Mouse (Mus musculus) 416B (cell line): ENCODE measurements around the gene Cbarp.
A peak's percentile ranks its signal among the peaks of the same experiment; 100 is the strongest.

Experiments used
- DNase-seq: peaks from one replicate; pipeline ENCODE4 v3.0.0; 2011; ENCODE audit warnings: low read depth

The Cbarp gene

GRCm38 (mm10) chr10:80140666-80141035 is at the start of gene Cbarp:
TSS of gene Cbarp (minus strand) at chr10:80140835.
- DNase-seq = no peak

DNA sequence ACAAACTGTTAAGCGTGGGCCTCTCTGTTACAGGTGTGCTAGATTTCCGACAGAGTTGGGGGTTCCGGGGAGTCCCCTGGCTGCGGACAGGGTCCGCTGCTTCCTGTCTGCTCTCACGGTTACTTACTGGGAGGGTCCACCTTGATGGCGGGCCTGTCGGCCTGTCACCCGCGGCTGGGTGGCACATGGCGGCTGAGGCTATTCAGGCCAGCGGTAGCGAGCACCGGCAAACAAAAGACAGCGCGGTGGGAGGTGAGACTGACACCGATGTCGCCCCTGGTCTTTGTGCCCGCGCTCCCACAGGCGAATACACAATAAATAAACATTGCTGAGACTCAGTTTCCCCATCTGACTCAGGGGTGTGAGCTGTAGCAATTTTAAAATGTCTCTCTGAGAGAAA is 49.4 kb upstream of the Cbarp start:
- no peak for DNase-seq

DNA sequence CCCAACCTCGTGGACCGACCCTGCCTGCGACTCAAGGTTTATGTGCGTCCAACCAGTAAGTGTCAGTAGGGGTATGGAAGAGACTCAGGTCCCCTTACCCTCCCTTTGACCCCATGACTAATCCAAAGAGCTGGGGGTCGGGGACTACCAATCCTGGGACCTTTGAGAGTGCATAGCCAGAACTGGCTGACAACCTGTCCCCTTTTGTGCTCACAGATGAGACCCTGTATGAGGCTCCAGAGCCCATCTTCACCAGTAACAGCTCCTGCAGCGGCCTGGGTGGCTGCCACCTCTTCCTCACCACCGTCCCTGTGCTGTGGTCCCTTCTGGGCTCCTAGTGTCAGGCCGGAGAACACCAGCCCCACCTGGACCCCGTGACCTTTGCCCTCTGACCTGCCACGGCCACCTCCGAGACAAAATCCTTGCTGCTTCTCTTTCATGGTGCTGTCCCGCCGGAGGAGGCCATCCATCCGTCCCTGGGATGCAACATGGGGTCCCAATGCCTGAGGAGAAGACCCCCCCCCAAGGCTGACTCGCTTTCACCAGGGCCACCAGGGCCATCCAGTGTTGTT is 47.9 kb upstream of the Cbarp start:
- no peak for DNase-seq

GRCm38 (mm10) chr10:80187739-80188138 is 47.1 kb upstream of the Cbarp start:
- no peak for DNase-seq

DNA sequence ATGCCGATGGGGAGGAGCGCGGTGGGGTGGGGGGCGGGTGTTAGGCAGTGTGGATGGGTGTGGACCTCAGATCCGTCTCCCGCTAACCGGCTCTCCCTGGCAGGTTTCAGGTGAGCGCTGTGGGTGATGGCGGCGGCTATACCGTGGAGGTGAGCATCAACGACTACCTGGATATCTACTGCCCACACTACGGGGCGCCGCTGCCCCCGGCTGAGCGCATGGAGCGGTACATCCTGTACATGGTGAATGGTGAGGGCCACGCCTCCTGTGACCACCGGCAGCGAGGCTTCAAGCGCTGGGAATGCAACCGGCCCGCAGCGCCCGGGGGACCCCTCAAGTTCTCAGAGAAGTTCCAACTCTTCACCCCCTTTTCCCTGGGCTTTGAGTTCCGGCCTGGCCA is 46.0 kb upstream of the Cbarp start:
- no peak for DNase-seq

DNA sequence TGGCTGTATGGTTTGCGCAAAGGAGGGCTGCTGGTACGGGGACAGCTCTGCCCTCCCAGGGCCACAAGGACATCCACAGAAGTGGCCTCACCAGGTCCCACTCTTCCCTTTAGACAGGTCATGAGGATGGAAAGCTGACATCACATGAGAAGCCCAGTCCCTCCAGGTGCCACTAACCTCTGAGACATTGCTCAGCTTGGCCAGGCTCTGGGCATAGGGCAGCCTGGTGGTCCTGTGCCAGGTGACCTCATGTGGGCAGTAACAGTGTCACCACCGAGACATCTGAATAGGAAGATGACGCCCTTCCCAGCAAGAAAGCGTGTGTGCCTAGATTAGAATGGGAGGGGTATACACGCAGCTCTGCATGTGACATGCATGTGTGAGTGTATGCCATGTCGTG is 41.9 kb upstream of the Cbarp start:
- DNase-seq = no peak

GRCm38 (mm10) chr10:80180823-80181222 is 40.2 kb upstream of the Cbarp start:
- DNase-seq = no peak

DNA sequence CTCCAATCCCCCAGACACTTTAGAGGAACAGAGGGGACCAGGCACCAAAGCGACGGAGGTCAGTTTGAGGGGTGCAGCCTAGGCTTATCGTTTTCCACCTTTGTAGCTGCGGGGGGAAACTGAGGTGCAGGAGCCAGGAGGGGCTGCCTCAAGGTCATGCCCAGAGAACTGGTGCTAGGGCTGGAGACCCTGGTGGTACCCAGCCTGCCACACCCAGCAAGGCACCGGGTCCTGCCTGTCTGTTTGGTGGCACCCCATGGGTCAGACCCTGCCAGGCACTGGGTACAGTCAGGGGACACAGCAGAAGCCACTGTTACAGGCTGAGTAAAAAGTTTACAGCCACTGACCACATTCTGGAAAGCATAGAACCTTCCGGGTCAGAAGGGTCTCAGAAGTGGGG is 39.7 kb upstream of the Cbarp start:
- DNase-seq = no peak

DNA sequence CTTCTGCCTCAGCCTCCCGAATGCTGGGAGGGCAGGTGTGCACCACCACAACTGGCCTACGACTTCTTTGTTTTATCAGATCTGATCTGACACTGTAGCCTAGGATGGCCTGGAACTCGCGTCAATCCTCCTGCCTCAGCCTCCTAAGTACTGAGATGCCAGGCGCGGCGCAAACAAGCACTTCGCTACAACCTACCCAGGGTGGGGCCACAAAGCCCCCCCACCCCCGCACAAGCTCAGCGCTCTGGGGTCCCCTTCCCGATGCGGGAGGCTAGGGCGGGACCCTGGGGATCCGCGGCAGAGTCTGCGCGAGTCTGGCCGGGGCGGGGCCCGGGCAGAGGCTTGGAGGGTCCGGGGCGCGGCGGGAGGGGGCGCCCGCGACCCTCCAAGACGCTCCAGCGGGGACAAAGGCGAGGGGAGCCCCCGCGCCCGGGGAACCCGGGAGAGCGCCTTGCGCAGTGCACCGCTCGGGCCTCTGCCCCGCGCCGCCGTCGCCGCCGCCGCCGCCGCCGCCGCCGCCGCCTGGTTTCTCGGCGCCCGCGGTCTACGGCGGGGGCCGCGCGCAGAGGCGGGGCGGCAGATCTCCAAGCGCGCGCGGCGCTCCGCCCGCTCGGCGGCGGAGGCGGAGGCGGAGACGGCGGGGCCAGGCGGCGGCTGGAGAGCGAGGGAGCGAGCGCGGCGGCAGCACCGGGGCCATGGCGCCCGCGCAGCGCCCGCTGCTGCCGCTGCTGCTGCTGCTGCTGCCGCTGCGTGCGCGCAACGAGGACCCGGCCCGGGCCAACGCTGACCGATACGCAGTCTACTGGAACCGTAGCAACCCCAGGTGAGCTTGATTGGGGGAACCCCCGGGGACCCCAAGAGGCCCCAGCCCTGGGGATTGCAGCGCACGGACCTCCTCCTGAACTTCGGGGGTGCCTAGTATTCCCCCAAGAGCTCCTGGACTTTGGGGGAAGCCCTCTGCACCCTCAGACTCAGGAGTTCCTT is 38.7 kb upstream of the Cbarp start, which contains the start of gene Efna2:
Gene Efna2 (plus strand): TSS at position 415 of the 984 bp plus-strand sequence.
- no peak for DNase-seq

- DNase-seq = no peak
These were observed 37.0 kb upstream of the Cbarp start for GRCm38 (mm10) chr10:80177441-80178279.

DNA sequence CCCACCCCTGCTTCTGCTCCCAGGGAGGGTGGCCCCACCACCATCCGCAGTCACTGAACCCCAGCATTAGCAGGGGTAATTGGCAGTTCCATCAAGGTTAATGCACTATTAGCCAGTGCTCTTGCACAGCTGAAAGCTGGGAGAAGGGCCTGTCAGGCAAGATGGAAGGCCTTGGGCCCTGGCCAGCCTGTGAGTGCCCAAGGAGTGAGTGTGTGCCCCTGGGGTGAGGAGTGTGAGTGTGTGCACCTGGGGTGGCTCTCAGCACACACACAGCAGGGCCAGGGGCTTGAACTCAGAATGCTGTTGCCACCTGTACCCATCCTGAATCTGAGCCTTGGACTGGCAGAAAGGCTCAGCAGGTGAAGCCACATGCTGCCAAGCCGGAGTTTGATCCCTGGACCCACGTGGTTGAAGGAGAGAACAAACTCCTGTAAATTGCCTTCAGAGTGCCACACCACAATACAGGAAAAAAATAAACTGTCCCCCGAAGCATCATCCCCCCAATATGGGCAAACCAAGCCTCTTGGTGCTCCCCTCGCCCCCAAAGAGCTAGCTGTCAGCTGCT is 35.7 kb upstream of the Cbarp start:
- DNase-seq = no peak

DNA sequence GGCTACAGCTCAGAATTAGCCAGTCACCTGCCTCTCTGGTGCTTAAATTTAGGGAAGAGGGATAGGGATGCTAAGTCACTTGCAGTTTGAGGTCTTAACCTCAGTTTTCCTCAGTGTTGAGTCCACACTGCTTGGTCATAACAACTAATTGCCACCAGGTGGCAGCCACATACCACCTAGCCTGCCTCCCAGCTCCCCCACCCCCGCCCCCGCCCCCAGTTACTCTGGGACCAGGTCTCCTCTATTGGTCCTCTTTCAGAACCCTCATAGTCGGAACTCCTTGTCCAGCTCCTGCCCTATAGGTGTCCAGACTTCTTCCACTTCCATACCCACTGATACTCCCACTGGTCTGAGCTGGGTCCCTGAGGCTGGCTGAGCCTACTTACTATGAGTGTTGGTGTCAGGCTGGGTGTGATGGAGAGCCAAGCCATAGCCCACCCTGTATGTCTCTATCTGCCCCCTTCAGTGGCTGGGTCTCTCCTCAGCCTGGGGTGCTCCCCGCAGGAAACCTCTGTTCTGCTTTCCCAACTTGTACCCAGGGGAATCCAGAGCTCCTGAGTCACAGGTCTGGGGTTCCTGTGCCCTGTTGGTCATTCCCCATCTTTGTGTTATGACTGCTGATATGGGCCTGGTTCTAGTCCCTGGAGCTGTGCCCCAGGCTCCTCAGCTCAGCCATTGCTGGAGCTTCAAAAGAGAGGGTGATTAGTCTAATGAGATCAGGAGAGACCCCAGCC is 35.1 kb upstream of the Cbarp start:
- peak; percentile 58 for DNase-seq

DNA sequence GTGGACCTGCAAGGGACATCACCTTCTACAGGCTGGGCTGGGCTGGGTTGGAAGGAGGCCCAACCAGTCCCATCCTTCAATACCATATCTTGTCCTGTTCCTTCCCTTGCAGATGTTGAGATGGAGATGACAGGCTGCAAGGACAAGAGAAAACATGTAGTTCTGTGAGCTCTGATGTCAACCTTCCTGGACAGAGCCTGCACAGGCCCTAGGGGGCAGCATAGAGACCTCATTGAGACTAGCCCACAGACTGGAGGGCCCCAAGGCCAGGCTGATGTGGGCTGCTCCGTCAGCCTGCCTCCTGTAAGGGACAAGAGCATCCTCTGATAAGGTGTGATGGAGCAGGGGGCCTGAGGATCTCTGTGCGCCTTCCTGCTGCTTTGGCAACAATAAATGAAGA is 34.1 kb upstream of the Cbarp start:
- peak; percentile 79 for DNase-seq

GRCm38 (mm10) chr10:80173955-80174640 is 33.5 kb upstream of the Cbarp start:
- DNase-seq = no peak

GRCm38 (mm10) chr10:80173358-80173757 is 32.7 kb upstream of the Cbarp start:
- no peak for DNase-seq

GRCm38 (mm10) chr10:80172527-80173292 is 32.1 kb upstream of the Cbarp start, which contains the start of gene 1600002K03Rik:
TSS of gene 1600002K03Rik (plus strand) at chr10:80172944.
- DNase-seq = peak; percentile 94

DNA sequence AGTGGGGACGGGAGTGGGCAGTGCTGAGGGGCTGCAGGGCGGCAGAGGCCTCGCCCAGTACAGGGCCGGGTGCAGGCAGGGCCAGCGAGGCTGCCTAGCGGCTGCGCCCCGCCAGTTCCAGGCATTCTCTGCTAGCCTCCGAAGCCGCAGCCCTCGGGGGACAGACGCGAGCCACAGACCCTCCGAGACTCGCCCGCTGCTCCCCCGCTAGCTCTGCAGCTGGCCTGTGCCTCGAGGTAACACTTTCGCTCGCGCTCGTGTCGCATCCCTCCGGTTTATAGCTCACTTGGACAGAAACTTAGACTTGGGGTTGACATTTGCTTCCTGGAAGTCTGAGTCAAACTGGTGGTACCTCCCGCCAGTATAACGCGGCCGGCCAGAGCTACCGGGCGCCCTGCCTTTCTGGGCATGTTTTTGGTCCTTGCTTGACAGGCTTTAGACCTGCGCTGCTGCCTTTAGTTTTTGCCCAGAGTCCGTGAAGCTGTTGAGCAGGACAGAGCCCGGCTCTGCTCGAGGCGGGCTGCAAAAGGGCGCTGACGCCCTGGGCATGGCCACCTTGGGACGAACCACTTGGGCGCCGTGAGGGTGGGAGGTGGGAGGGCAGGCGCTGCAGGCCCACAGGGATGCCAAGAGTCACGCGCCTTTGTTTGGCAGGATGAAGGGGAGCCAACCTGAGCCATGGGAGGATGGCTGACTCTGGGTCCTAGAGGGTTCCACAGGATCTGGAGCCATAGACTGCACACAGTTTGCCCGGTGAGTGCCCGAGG is 31.3 kb upstream of the Cbarp start:
- DNase-seq = no peak

GRCm38 (mm10) chr10:80171252-80171651 is 30.6 kb upstream of the Cbarp start:
- no peak for DNase-seq

DNA sequence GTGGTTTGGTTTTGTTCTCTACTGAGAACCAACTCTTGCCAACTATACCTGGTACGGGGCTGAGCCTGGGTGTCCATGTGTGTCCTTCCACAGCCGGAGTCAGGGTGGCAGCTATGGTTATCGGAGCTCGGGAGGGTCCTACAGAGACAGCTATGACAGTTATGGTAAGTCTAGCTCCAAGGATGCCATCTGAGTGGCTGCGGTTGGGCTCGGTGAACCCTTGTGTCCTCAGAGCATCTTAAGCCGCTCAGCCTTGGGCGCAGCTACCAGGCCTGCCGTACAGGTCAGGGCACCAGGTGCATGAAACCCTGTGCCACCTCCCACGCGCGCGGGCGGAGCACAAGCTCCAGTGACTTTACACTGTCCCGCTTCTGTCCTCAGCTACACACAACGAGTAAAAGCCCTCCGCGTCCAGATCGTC is 30.0 kb upstream of the Cbarp start:
- no peak for DNase-seq
